Mouse (Mus musculus) midbrain, embryonic 12.5 days (tissue): ENCODE results near the gene Tmub1. TPM values are rescaled to one million over a fixed set of nuclear protein-coding genes. Genes with fewer than 3 reads are reported as not detected.

Source experiments
- ATAC-seq: fragments of 200-750 bp; cut with Nextera tagmentation; 2 replicates; pipeline ENCODE4 v1.8.0; 2017; ENCODE audit warnings: low read depth, moderate TSS enrichment, moderate library complexity; ENCODE audit not compliant: low FRiP score
- H3K27ac ChIP-seq: fragments of 300-500 bp; sonication (generic); replicated peaks from 2 replicates; pipeline ENCODE4 v1.5.1; 2016; ENCODE audit warnings: mild to moderate bottlenecking
- H3K27me3 ChIP-seq: fragments of 300-500 bp; sonication (generic); 2 replicates; pipeline ENCODE4 v1.6.1; 2016; ENCODE audit warnings: mild to moderate bottlenecking
- H3K36me3 ChIP-seq: fragments of 300-500 bp; sonication (generic); 2 replicates; pipeline ENCODE4 v1.6.1; 2016
- H3K4me1 ChIP-seq: fragments of 300-500 bp; sonication (generic); 2 replicates; pipeline ENCODE4 v1.6.1; 2016
- H3K4me2 ChIP-seq: fragments of 300-500 bp; sonication (generic); replicated peaks from 2 replicates; pipeline ENCODE4 v1.6.1; 2016; ENCODE audit warnings: mild to moderate bottlenecking, moderate library complexity
- H3K4me3 ChIP-seq: fragments of 300-500 bp; sonication (generic); 2 replicates; pipeline ENCODE4 v1.5.1; 2016; ENCODE audit warnings: mild to moderate bottlenecking
- H3K9ac ChIP-seq: fragments of 300-500 bp; sonication (generic); replicated peaks from 2 replicates; pipeline ENCODE4 v1.6.1; 2016; ENCODE audit warnings: mild to moderate bottlenecking, moderate library complexity
- H3K9me3 ChIP-seq: fragments of 300-500 bp; sonication (generic); 2 replicates; pipeline ENCODE4 v1.6.1; 2016; ENCODE audit warnings: mild to moderate bottlenecking
- WGBS: fragments of 180-500 bp; shearing (Covaris S2); methylation state at CpG from one replicate; pipeline ENCODE4 v1.1.7; 2016; 5-methylcytosine and 5-hydroxymethylcytosine counted together
- polyA plus RNA-seq: library from polyadenylated mRNA; unstranded; fragments of >200 nt; fragmentation: Nextera tagmentation; extraction: Ambion mirVana; gene quantifications from 2 replicates; pipeline ENCODE4 v1.2.1, GENCODE M21; 2016

The Tmub1 gene
- polyA plus RNA-seq, 1 experiment from 2014 or later: 35.4 TPM

GRCm38 (mm10) chr5:24452691-24453233 lies 5.1 kb upstream of the Tmub1 start:
- H3K9ac ChIP-seq: peak overlapping the region; percentile 97
- peaks cover 13% of the 10 kb centered on the region for H3K36me3 ChIP-seq
- peak overlapping the region; percentile 96 for H3K4me3 ChIP-seq
- peak overlapping the region; percentile 99 for H3K4me2 ChIP-seq
- no peaks in the 10 kb centered on the region for H3K9me3 ChIP-seq
- H3K4me1 ChIP-seq: peaks cover 51% of the 10 kb centered on the region
- peaks cover 9% of the 10 kb centered on the region; the same call in 1 of the 2 replicates for H3K27me3 ChIP-seq
- peak overlapping the region; percentile 96 for H3K27ac ChIP-seq
- ATAC-seq: peak; percentile 19; the same call in 1 of the 2 replicates
- under 1% methylated on average over 29 of the region's 29 CpGs for WGBS

- peak within 1 kb of the TSS; percentile 97 for H3K9ac ChIP-seq
- under 1% methylated on average over 54 of the region's 85 CpGs for WGBS
- 0 out of 2 replicates have a peak, but pooled peaks cover 7% of the 10 kb centered on the region for H3K36me3 ChIP-seq
- H3K4me2 ChIP-seq: peak within 1 kb of the TSS; percentile 99
- ATAC-seq: peak; percentile 4; the same call in 1 of the 2 replicates
- peaks cover 9% of the 10 kb centered on the region; the same call in 1 of the 2 replicates for H3K27me3 ChIP-seq
- H3K9me3 ChIP-seq: no peaks in the 10 kb centered on the region
- H3K4me3 ChIP-seq: peak within 1 kb of the TSS; percentile 96
- peaks cover 56% of the 10 kb centered on the region for H3K4me1 ChIP-seq
- peak within 1 kb of the TSS; percentile 96 for H3K27ac ChIP-seq
These were observed 4.5 kb upstream of the Tmub1 start, which contains the start of gene Agap3 for GRCm38 (mm10) chr5:24452030-24452690. Gene Agap3, plus strand, starts transcription at chr5:24452177.

- H3K9me3 ChIP-seq: no peaks in the 10 kb centered on the region
- peak overlapping the region; percentile 96 for H3K27ac ChIP-seq
- H3K4me3 ChIP-seq: peak overlapping the region; percentile 96
- H3K27me3 ChIP-seq: peaks cover 9% of the 10 kb centered on the region; the same call in 1 of the 2 replicates
- H3K36me3 ChIP-seq: 0 out of 2 replicates have a peak, but pooled peaks cover 5% of the 10 kb centered on the region
- peak; percentile 78 for ATAC-seq
- peak overlapping the region; percentile 99 for H3K4me2 ChIP-seq
- WGBS: 3% methylated on average over 45 of the region's 66 CpGs
- peaks cover 61% of the 10 kb centered on the region for H3K4me1 ChIP-seq
- peak overlapping the region; percentile 97 for H3K9ac ChIP-seq
These were observed 3.8 kb upstream of the Tmub1 start for GRCm38 (mm10) chr5:24451264-24452029.

GRCm38 (mm10) chr5:24446630-24447029 lies 1.0 kb downstream of the Tmub1 start:
- H3K4me3 ChIP-seq: 0 out of 2 replicates have a peak overlapping the region, but pooled peaks have one; percentile 67
- ATAC-seq: no peak
- H3K4me1 ChIP-seq: peaks cover 41% of the 10 kb centered on the region
- no peaks in the 10 kb centered on the region for H3K9me3 ChIP-seq
- WGBS: 91% methylated on average over 7 of the region's 7 CpGs
- peaks cover 20% of the 10 kb centered on the region for H3K36me3 ChIP-seq
- H3K27me3 ChIP-seq: peaks cover 9% of the 10 kb centered on the region; the same call in 1 of the 2 replicates
- H3K27ac ChIP-seq: no peak overlapping the region
- no peak overlapping the region for H3K9ac ChIP-seq
- H3K4me2 ChIP-seq: peak overlapping the region; percentile 85

DNA sequence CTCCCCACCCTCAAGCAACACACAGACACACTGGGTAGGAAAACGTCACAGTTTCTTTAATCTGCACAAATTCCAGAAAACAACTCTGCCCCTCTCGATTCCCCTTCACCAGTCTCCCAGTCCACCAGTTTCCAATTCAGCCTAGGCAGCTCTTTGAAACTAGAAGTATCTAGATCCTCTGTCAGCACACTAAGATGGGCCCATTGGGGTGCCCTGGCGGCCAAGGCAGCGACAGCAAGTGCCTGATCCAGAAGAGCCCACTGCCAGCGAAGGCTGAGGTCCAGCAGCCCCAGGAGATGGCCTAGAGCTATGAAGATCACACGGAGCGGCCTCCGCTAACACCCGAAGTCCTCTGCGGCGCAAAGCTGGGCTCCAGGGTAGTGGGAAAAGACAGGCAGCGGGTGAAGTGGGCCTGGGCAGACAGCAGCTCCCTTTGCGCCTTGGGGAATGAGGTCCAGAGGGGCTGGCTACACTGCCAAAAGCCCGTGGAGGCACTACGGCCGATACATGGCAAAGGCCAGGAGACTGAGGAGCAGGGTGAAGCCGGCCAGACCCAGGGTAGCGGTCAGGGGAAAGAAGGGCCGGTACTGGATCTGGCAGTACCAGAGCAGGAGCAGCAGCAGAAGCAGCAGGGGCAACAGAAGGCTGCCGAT lies 2.1 kb downstream of the Tmub1 start:
- Histone ChIP-seq H3K9me3 (no peaks in the 10 kb centered on the region), H3K9ac (peak overlapping the region; percentile 90), H3K27ac (peak overlapping the region; percentile 85), H3K4me3 (peak overlapping the region; percentile 89), H3K4me1 (peaks cover 34% of the 10 kb centered on the region), H3K4me2 (peak overlapping the region; percentile 98), H3K27me3 (peaks cover 9% of the 10 kb centered on the region; the same call in 1 of the 2 replicates), H3K36me3 (peaks cover 31% of the 10 kb centered on the region)
- ATAC-seq: no peak
- WGBS: 58% methylated on average over 20 of the region's 20 CpGs

DNA sequence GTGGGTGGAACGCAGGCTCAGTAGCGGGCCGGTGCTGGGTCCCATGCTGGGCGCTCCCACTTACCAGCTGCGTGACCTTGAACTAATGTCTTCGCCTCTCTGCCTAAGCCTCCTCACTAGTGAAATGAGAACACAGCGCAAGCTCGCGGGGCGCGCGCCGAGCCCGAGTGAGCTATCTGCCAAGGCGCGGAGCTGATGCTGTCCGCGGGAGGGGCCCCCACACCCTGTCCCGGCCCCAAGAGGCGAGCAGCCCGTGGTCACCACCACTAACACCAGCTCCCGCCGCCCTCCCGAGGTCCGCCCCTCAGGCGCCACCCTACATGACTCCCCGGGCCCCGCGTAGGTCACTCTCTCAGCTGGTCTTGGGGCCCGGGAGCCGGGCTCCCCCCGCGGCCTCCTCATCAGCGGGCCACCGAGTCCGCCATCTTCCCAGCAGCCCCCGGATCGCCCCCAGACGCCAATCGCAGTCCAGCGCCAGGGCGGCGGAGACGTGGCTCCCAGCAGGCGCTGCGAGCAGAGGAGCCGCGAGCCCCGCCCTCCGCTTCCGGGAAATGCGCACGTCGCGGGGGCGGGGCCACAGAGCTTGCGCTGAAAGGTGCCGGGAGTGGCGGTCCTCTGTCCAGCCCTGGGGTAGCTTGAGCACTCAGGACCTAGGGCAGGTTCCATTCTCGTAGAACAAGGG lies 2.8 kb downstream of the Tmub1 start, which contains the start of gene Fastk:
Gene Fastk, minus strand, starts transcription at position 542 of the 682 bp plus-strand sequence.
- peaks cover 38% of the 10 kb centered on the region for H3K36me3 ChIP-seq
- H3K4me2 ChIP-seq: peak within 1 kb of the TSS; percentile 98
- WGBS: under 1% methylated on average over 59 of the region's 60 CpGs
- no peaks in the 10 kb centered on the region for H3K9me3 ChIP-seq
- peak within 1 kb of the TSS; percentile 89 for H3K4me3 ChIP-seq
- peak within 1 kb of the TSS; percentile 90 for H3K9ac ChIP-seq
- peak within 1 kb of the TSS; percentile 85 for H3K27ac ChIP-seq
- peaks cover 34% of the 10 kb centered on the region for H3K4me1 ChIP-seq
- H3K27me3 ChIP-seq: peaks cover 5% of the 10 kb centered on the region; the same call in 1 of the 2 replicates
- ATAC-seq: peak; percentile 82

GRCm38 (mm10) chr5:24443927-24444326 lies 3.7 kb downstream of the Tmub1 start:
- Histone ChIP-seq H3K27ac (no peak overlapping the region), H3K36me3 (peaks cover 47% of the 10 kb centered on the region), H3K27me3 (peaks cover 4% of the 10 kb centered on the region; the same call in 1 of the 2 replicates), H3K4me1 (peaks cover 34% of the 10 kb centered on the region), H3K9ac (peak overlapping the region; percentile 90), H3K4me2 (peak overlapping the region; percentile 98), H3K4me3 (peak overlapping the region; percentile 89), H3K9me3 (no peaks in the 10 kb centered on the region)
- ATAC-seq: no peak
- 84% methylated on average over 12 of the region's 12 CpGs for WGBS

DNA sequence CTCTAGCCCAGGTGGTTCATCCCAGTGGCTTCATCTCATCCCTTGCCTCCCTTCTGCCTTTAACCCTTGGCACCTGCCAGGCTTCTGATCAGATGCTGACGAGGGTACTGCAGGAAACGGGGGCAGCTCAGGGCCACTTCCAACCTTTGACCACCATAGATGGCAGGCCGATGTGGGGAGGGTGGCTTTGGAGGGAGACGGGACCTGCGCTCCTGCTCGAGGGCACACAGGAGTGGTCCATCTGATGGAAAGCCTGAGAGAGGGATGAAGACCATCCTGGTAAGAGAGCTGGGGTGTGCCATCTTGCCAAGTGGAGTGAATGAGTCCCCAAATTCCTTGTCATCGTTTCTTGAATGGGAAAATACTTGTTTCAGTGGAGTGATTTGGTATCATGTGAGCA lies 4.5 kb downstream of the Tmub1 start:
- peaks cover 34% of the 10 kb centered on the region for H3K4me1 ChIP-seq

DNA sequence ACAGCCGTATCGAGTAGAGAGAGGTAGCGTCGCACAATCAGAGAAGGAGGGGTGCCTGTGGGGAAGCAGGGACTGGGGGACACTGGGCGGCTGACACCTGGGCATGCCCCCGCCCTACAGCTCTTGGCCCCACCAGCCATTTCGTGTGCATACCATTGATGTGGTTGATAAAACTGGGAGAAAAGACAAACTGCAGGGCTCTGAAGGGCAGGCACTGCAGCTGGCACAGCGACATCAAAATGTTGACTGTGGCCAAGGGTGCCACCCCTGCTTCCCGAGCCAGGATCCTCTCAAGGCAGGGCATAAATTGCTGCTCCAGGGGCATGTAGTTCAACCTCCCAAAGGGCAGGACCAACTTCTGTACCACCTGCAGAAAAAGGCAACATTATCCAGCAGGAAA lies 5.6 kb downstream of the Tmub1 start:
- Histone ChIP-seq H3K36me3 (peaks cover 57% of the 10 kb centered on the region), H3K4me2 (no peak overlapping the region)
- 89% methylated on average over 9 of the region's 9 CpGs for WGBS

More for the DNA sequence above, 4.5 kb downstream of the Tmub1 start:
- H3K4me2 ChIP-seq: no peak overlapping the region
- no peaks in the 10 kb centered on the region for H3K9me3 ChIP-seq
- peaks cover 53% of the 10 kb centered on the region for H3K36me3 ChIP-seq
- no peaks in the 10 kb centered on the region for H3K27me3 ChIP-seq
- no peak overlapping the region for H3K27ac ChIP-seq
- H3K9ac ChIP-seq: no peak overlapping the region
- 93% methylated on average over 7 of the region's 7 CpGs for WGBS
- ATAC-seq: no peak
- H3K4me3 ChIP-seq: no peak overlapping the region

DNA sequence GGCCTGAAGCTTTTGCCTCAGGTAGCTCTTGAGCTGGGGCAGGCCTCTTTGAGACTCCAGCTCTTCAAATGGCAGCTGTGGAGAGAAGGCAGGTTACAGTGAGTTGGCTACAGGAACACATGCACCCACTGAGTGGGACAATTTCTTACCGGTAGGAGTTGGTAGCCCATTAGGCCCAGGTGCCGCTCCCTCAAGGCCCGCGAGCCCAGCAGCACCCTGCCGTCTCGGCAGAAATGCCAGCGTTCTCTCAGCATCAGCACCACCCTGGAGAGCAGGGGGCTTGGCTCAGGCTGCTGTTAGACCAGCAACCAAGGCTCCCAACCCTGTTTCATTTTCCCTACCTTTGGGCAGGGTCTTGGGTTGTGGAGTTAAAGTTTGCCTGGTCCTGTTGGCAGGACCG lies 6.5 kb downstream of the Tmub1 start:
- H3K36me3 ChIP-seq: peaks cover 59% of the 10 kb centered on the region

More for the DNA sequence above, 5.6 kb downstream of the Tmub1 start:
- no peak for ATAC-seq
- Histone ChIP-seq H3K27me3 (no peaks in the 10 kb centered on the region), H3K9ac (no peak overlapping the region), H3K4me3 (no peak overlapping the region), H3K27ac (no peak overlapping the region), H3K4me1 (peaks cover 23% of the 10 kb centered on the region), H3K9me3 (no peaks in the 10 kb centered on the region)

GRCm38 (mm10) chr5:24433993-24434392 lies 13.7 kb downstream of the Tmub1 start:
- Histone ChIP-seq H3K9me3 (no peaks in the 10 kb centered on the region), H3K36me3 (peaks cover 80% of the 10 kb centered on the region), H3K4me3 (no peak overlapping the region), H3K9ac (no peak overlapping the region), H3K4me1 (no peaks in the 10 kb centered on the region), H3K27me3 (0 out of 2 replicates have a peak, but pooled peaks cover under 1% of the 10 kb centered on the region), H3K27ac (no peak overlapping the region), H3K4me2 (no peak overlapping the region)
- ATAC-seq: no peak
- 93% methylated on average over 8 of the region's 8 CpGs for WGBS

More for the DNA sequence above, 6.5 kb downstream of the Tmub1 start:
- no peak for ATAC-seq
- Histone ChIP-seq H3K4me3 (no peak overlapping the region), H3K9ac (no peak overlapping the region), H3K27me3 (no peaks in the 10 kb centered on the region), H3K9me3 (no peaks in the 10 kb centered on the region), H3K27ac (no peak overlapping the region), H3K4me1 (peaks cover 17% of the 10 kb centered on the region), H3K4me2 (no peak overlapping the region)
- 95% methylated on average over 8 of the region's 8 CpGs for WGBS
